Mouse (Mus musculus): ENCODE data around the gene Psmd1.
"Not testable (repeated sequence)": the region's sequence is repeated elsewhere in the genome, so short reads cannot be mapped to it uniquely, and the experiment has no call there.

Gene Psmd1

DNA sequence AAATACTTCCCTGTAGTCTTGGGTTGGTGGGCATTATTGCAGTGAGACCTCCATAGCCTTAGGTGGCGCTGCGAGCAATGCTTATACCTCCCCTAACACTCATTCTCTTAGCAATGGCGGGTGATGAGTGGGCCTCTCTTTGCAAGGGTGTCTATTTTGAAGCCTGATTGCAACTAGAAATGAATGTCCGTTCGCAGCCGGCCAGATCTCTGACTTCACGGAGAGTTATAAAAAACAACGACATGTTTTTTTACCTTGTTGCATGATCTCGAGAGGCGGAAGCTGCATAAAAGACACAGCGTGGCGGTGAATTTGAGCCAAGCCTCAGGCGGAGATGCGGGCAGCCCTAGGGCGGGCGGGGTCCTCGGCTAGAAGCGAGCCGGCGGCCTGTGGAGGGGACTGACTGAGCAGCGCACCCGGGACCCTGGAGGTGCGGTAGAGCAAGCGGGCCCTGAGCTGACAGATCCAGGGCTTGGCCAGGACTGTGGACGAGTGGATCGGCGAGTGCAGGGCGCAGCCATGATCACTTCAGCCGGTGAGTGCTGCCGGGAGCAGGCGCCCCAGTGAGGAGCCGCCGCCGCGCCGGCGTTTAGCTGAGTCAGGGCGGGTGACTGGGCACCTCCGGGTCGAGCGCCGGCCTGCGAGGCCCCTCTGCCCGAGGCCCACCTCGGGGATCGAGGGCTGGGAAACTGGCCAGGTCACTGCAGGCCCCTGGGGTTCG, at the start of gene Psmd1:
Gene Psmd1, plus strand, starts transcription at position 117 of the 721 bp plus-strand sequence.
- DNase-seq, result peak; percentile 92

DNA sequence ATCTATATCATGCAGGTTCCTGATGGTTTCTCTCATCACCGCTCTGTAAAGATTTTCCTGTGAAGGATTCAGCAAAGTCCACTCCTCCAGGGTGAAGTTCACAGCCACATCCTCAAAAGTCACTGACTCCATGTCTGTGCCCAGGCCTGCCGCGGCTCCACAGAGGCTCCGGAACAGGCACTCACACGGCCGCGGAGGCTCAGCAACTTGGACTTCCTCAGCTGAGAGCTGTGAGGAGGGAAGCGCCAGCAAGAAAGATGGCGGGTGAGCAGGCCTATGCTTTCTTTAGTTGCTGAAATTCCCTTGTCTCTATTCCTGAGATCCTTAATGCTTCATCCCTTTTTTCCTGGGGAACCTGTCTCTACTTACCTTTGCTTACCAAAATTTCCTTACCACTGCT, 48.4 kb upstream of the Psmd1 start:
- DNase-seq, result not testable (repeated sequence)

DNA sequence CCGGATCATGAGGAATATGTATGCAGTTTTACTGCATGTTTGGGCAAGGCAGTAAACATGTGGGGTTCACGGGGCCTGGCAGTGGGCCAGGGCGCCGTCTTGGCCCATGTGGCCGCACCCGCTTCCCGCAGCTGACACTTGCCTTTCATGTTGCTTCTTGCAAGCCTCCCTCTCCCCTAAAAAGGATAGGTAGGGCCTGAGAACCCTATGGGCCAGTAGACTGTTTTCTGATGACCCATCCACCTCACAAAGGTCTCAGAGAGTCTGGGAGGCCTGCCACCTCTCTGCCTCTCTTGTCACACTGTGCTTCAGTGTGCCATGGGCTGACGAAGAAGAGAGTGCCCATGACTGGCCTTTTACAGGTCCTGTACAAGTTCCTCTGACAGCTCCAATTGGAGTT, 47.7 kb upstream of the Psmd1 start, which contains the start of gene Spata3:
Gene Spata3, plus strand, starts transcription at position 301 of the 400 bp plus-strand sequence.
- no peak for DNase-seq

DNA sequence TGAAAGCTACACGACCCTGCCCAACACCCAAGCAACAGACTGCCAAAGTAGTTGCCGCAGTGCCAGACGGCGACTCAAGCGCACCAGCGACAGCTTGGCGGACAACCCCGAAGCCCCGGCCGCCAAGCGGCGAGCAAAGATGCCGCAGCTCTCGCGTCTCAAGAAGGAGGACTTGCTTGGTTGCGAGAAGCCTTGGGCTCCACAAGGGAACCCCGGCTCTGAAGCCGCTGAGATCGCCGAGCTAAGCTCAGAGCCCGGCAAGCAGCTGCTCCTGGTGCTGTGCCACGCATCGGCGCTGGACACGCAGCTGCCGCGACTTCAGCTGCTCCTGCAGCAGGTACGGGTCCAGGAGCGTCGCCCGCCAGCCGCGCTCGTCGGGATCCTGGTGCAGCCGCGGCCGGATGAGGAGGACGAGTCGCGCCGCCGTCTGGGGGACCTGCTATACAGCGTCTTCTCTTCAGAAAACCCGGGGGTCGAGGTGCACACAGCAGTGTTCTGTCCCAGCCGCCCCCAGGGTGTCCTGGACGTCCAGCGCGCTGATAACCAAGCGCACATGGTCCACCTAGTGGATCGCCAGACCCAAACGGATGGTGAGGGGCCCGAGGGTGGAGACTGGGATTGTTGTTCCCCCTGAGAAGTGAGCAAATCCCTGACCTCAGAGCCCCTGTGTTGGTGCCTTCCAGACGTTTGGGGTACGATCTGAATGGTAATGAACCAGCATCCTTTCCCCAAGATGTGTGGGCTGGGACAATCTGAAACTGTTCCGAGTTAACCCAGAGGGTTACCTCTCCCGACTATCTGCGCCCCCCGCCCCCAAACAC, 45.7 kb upstream of the Psmd1 start:
- DNase-seq, result peak; percentile 84

DNA sequence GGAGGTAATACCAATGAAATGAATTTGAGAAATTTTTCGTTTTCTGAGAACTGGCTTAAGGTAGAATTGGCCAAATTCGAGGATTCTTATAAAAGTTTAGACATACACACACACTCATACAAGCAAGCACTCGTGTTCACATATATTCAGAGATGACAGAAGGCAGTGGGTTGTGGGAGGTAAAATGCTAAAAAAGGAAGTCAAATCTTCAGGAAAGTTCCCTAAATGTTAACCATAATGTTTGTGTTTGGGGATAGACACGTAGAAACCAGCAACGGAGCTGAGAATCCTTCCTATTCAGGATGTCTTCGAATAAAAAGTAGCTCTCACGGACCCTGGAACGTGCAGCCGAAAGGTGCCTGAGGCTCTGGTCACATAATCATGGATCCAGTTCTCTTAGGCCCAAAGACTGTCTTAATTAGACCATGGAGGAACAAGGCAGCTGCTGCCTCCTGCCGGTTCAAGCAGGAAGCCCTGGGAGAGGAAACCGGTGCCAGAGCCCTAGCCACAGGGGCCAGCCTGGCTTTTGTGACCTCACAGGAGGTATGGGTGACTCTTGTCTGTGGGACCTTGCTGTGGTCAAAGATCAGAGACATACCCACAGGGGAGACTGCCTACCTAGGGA, 42.7 kb upstream of the Psmd1 start:
- DNase-seq, result peak; percentile 18

DNA sequence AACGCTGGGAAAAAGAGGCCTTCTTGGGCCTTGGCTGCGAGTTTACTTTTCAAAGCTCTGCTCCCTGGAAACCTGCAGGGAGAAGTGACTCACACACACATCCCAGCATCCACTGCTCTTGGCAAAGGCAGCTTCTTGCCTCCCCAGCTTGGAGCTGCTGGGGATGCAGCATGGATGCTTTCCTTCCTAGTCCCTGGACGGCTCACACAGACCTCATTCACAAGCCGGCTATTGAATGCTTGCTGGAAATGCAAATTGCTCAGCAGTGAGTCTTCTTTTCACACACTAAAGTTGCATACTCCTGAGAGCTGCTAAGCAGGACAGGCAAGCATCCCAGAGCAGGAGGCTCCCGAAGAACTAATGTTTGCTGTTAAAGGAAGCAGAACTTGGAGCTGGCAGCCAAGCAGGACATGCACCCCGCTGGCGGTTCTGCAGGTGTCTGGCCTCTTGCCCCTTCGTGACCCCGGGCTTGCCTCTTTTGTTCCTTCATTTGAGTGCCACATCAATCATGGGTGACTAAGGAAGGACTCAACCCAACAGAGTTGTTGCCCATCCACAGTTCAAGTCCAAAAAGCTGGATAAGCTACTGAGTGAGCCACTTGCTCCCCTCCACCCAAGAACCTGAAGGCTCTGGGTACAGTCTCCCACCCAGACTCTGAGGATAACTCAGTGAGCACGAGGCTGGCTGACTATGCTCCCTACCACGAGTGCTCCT, 31.8 kb upstream of the Psmd1 start:
- DNase-seq, result peak; percentile 25

DNA sequence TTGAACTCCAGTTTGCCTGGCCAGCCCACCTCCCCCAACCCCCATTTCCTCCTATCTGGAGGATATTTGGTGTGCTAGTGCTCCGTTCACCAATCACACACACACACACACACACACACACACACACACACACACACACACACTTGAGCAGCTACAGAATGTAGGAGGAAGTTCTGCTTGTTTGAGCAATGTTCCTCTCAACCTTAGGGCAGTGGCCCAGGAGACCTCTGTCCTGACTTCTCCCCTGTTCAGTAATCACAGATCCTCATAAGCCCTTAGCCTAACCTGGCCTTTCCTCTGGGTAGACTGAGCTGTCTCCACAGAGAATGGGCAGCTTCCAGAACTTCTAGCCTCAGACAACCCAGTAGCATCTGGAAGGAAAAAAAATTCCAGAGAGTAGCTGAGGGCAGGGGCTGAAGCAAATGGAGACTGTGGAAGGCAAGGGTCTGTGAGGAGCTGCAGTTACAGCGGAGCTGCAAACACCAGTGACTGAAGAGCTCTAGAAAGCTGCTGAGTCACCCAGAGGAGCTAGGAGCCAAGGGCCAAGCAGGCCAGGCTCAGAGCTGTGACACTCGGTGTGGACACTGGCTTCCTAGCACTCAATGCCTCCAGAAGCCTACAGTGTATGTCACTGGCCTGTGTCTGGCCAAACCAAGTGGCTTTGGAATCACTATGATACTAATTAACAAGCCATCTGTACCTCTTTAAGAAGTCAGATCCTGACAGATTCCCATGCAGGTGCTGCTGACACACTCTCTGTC, 25.8 kb upstream of the Psmd1 start:
- no peak for DNase-seq

DNA sequence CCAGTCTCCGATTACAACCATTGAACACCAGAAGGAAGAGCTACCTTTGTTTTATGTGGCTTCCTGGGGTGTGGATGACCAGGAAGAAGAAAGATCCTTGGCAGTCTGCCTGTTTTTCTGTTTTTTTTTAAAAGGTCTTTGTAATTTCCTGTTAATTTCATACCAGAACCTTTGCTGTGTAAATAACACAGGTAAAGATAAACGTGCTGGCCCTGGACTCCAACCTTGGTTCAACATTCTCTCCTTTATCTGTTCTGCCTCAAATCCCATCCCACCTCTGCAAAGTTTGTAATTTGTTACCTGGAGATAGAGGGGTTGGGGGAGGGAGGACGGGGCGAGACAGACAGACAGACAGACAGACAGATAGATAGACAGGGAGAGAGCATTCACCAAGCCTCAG, 24.1 kb upstream of the Psmd1 start:
- no peak for DNase-seq

DNA sequence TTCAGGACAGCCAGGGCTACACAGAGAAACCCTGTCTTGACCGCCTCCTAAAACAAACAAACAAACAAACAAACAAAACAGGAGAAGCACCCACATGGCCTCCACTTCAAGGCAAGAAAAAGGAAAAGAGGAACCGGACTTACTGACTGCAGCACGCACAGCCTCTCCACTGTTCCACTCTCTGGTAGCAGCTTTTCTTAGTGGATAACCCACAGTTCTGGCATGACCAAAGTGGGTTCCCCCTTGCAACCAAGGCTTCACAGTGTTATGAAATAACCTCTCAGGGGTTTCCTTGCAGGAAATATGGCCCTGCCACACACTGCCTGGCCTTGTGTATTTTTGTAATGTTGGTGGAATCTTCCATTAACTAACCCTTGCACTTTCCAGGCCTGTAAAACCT, 23.4 kb upstream of the Psmd1 start:
- DNase-seq, result no peak

DNA sequence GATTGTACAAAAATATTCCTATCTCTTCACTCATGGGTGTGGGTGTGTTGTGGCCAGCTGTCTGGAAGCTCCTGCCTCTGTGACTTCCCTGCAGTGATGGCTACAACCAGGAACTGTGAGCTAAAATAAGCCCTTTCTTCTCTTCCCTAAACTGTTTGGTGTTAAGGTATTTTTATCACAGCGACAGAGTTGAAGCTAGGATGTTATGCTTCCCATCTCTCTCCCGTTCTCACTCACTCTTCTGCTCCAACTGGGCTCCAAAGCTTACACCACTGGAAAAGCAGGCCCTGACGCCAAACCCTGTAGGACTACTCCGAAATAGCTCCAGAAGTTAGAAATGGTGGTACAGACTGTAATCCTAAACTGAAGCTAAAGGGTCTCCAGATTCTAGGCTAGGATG, 19.1 kb upstream of the Psmd1 start:
- DNase-seq, result no peak

DNA sequence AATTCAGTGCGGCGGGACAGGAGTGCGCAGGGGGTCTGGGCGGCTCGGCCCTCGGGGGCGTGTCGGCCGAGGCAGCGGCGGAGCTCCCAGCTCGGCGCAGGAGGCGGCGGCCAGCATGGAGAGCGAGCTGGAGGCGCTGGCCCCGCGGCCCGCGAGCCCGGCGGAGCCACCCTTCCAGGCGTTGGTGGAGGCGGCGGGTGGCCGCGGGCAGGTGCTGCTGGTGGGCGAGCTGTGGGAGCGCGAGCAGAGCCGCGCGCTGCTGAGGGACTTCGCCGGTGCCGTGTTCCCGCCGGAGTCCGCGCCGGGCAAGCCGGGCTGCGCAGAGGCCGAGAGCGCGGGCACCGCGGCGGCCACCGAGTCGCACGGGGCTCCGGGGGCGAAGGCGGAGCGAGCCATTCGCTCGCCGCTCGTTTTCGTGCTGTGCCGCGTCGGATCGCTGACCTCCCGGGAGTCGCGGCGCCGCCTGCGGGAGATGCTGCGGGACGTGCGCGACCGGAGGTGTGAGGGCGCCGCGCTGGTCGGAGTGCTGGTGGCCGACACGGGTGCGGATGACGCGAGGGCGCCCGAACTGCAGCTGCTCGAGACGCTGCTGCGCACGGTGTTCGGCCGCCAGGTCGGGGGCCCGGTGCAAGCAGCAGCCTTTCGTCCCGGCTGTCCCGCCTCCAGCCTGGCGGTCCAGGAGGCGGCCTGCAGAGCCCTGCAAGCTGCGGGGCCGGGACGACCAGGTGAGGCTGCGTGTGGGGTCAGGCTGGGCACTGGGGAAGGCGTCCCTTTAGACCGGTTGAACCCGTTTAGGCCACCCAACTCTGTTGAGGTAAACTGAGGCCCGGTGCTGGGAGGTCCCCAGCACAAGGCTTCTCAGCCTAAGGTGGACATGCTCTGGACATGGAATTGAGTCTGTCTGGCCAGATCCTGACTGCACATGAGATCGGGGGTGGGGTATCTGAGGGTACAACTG, 18.1 kb upstream of the Psmd1 start, which contains the start of gene 2810459M11Rik:
Gene 2810459M11Rik, plus strand, starts transcription at position 16 of the 958 bp plus-strand sequence.
- peak; percentile 73 for DNase-seq

DNA sequence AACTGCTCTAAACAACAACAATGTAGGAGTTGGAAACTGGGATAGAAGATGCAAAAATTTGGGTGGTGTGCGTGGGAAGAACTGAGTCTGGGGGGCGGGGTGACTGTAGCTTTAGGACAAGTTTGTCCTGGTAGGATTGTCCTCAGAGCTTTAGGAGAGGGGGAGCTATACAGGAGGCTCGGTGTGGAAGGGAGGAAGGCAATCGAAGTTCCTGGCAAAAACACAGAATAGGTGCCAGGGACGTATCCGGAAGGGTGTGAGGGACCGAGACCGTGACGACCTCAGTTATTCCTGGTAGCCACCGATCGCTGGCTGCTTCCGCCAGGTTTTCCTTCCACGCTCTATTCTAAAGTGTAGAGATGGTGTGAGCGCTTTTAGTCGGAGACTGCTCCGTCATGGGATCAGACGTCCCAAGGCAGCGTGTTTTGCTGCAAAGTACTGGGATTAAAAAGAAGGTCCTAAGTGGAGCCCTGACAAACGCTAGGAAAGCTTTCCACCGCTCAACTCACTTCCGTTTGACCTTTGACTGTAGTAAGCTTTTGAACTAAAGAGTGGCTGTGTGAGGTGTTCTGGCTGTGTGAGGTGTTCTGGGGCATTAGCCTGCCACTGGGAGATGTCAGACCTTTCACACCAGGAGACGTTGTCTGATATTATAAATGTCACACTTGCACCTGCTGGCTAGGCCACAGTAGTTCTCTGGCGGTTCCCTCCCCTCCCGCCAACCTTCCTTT, 17.2 kb upstream of the Psmd1 start:
- peak; percentile 22 for DNase-seq

DNA sequence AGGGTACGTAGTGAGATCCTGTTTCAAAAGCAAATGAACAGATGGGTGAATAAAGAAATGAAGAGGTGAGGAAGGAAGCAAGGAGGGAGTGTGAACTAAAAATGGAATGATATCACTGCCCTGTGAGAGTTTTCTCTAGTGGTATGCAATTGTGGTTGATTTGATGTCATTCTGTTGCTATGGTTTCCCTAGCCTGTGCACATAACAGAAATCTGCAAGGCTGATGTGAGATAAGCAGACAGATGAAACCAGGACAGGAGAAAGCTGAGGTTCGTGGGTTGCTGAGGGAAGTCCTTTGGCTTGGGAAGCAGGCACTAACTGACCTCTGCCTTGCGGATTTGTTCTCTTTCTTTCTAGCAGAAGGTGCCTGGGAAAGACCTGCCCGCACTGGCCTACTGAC, 16.0 kb upstream of the Psmd1 start:
- no peak for DNase-seq

DNA sequence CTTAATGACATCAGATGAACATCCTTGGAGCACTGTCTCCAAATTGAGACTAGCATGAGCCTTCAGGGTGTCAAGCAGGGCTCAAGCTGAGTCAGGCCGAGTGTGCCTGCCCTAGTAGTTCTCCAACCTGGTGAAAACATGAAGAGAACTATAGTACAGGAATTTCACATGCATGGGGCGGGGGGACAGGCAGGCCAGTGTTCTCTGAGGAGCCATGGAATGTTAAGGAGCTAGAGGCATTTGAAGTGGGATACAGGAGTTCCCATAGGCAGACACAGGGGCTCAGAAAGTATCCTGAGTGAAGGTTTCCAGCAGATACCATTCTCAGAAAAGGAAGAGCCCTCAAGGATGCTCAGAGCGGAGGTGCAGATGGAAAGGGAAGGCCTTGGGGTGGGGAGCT, 15.4 kb upstream of the Psmd1 start:
- no peak for DNase-seq

DNA sequence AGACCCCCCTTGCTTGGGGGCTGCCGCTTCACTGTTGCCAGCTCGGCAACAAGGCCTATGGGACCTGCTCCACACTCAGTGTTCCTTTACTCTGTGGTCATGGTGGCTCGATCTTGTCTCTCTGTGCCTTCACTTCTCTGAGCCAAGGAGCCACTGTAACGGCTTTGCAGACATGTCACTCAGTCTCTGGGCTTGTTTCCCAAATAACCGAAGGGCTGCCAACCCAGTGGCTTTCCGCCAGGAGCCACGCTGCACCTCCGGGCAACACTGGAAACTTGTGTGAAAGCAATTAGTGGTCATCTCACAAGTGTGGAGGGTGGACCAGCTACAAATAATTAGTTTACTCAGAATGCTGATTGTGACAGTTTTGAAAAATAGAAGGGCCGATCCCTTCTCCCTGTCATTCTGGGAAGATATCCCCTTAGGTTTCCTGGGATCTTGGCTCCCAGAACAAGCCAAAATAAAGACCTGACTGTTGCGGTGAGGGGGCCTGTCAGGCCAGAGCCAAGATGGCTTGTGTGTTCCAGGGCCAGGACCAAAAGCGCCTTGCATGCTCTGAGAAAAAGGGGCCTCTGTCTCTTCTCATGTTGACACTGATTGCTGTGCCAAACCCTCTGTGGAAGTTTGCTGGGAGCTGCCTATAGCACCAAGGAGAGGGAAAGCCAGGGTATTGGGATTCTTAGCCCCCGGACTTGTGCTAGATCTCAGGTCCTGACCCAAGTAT, 10.8 kb upstream of the Psmd1 start:
- DNase-seq, result no peak

DNA sequence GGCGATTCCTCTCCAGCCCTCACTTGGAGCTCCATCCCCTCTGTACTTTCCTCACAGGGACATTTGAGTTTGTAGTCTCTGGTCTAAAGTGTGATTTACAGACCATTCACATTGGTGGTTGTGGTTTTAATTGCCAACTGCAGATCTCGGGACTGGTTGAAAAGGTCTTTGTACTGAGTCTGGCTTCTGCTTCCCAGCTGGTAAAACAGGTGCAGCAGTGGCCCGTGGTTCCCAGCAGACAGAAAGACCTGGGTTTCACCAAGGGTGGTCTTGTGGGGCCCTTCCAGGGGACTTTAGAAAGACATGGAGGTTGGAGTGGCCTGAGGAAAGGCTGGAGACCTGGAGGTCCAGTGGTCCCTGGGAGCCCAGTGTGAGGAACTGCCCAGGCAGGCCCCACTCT, 9.2 kb upstream of the Psmd1 start:
- DNase-seq, result no peak

DNA sequence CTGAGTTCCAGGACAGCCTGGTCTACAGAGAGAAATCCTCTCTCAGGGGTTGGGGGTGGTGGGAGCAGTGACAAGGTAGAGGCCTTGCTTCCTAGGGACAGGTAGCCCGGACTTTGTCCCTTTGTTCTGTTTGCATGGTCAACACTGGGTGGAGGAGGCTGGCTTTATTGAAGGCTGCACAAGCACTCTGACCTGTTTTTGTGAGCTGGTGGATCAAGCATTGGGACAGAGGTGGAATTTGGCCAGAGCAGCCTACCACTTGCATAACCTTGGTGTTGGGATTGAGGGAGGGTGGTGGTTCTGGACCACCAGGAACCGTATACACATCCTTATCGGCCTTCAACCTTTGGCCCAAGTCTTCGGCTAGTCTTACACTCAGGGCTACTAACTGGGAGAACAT, 7.9 kb upstream of the Psmd1 start:
- no peak for DNase-seq

DNA sequence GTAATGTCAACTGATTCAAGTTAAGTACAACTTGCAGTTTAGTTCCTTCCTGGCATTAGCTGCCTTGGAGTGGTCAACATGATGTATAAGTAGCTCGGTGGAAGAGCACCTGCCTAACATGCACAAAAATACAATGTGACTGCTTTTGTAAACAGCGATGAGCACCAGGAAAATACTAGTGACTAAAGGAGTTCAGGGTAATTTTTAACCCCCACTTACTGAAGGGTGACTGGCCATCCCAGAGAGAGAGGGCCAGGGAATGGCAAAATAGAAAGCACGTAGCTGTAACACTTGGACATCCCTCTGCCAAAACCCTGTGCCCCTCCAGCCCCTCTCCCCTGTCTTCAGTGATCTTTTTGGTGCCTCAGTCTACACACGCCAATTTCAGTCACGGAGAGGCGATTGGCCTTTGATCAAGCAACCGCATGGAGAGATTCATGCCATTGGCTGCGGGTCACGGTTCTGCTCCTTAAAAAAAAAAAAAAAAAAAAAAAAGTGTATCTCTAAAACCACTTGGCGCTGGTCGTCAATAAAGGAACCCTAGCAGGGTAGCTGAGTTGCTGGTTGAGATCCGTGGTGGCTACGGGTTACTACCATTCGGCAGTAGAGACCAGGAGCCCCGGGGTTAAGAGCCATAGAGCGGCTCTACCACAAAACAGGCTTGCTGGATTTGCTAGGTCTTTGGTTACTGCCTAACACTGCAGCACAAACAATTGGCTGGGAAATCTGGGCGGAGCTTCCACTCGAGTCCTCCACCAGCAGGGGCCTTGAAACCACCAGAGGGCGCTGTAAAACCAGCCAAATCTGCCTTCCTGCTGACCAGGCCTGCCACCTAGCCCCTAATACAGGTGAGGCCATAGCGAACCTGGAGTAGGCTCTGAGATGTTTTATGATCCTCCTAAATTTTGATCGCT, 5.1 kb upstream of the Psmd1 start:
- peak; percentile 95 for DNase-seq
